Mouse (Mus musculus): ENCODE data around the gene Pdcd1lg2. TPM values are rescaled to one million over a fixed set of nuclear protein-coding genes. Genes with fewer than 3 reads are reported as not detected.

Gene Pdcd1lg2
- total and polyA plus RNA-seq, 3 experiments = 0.14 TPM; not detected in 2

DNA sequence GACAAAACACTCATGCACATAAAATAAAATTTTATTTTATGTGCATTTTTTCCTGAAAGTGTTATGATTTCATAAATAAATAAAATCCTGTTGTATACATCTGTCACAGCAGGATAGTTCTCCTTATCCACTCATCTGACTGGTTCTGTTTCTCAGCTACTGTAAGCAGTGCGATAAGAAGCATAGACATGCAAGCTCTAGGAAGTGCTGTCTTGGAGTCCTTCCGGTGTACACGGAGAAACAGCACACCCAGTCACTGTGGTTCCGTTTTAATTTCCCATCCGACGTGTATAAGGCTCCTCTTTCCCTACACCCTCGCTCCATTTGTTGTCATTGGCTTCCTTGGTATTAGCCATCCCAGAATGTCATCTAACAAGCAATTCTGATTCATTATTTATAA is 87.2 kb downstream of the Pdcd1lg2 start:
- H3K4me3 ChIP-seq = no peak overlapping the region
- intact Hi-C loops (cut with DNase I) = loop anchor here (2.0 to 10.0 kb wide), 2 partner anchors 25 to 723 kb away; no protein-coding TSS in a partner anchor
- H3K27ac ChIP-seq = no peak overlapping the region
- H3K9ac ChIP-seq (ENCODE audit: low read depth, low read length) = no peak overlapping the region
- H3K36me3 ChIP-seq (ENCODE audit: control insufficient read depth, insufficient read depth, low read length) = no peaks in the 10 kb centered on the region
- TF ChIP-seq POLR2A (IDR thresholded peaks at IDR 0.05; ENCODE audit: insufficient read depth, low read depth, low read length) (no peak), EP300 (IDR thresholded peaks at IDR 0.05; ENCODE audit: insufficient read depth, low read depth, low read length) (no peak), CTCF (IDR thresholded peaks at IDR 0.05) (no peak)
- 51% methylated on average over 7 of the region's 7 CpGs for WGBS
- H3K4me1 ChIP-seq (ENCODE audit: control insufficient read depth, insufficient read depth, low read length) = peaks cover 3% of the 10 kb centered on the region; the same call in 1 of the 2 replicates
- DNase-seq = no peak
- no peaks in the 10 kb centered on the region for H3K79me2 ChIP-seq (replicated peaks; ENCODE audit: control insufficient read depth, insufficient read depth, low read length)
- H3K27me3 ChIP-seq (ENCODE audit: control insufficient read depth, insufficient read depth, low read length) = no peaks in the 10 kb centered on the region

DNA sequence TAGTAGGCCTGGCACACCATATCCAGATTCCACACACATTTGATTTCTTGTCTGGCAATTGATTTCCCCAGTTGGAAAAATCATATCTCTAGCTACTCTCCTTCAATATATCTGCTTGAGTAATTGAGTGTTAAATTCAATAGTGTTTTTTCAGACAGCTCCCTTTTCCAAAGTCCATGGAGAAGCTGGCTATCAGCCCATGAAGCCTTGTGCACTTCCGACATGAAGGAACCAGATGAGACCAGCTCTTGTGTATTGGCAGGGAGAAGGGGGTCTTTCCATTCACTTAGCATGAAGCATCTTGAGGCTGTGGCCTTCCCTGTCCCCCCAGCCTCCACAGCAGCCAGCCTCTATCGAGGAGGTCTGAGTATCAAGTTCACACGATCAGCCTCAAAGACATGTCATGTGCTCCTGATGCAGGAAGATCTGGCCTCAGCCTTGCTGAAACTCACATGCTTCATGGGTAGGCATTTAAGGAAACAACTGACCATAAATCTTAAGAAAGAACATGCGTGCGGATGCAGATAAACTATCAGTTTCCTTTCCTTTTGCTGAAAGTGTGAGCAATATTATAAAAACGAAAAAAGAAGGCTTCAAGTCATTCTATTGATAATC is 88.2 kb downstream of the Pdcd1lg2 start:
- Histone ChIP-seq H3K9ac (ENCODE audit: low read depth, low read length) (no peak overlapping the region), H3K79me2 (replicated peaks; ENCODE audit: control insufficient read depth, insufficient read depth, low read length) (no peaks in the 10 kb centered on the region), H3K36me3 (ENCODE audit: control insufficient read depth, insufficient read depth, low read length) (no peaks in the 10 kb centered on the region; the same call in 1 of the 2 replicates), H3K4me1 (ENCODE audit: control insufficient read depth, insufficient read depth, low read length) (peaks cover 3% of the 10 kb centered on the region; the same call in 1 of the 2 replicates), H3K27me3 (ENCODE audit: control insufficient read depth, insufficient read depth, low read length) (no peaks in the 10 kb centered on the region), H3K27ac (no peak overlapping the region; the same call in 1 of the 2 replicates), H3K4me3 (no peak overlapping the region)
- DNase-seq = no peak
- 59% methylated on average over 6 of the region's 6 CpGs for WGBS
- intact Hi-C loops (cut with DNase I) = loop anchor here (2.0 to 10.0 kb wide), 2 partner anchors 26 to 724 kb away; no protein-coding TSS in a partner anchor
- TF ChIP-seq POLR2A (IDR thresholded peaks at IDR 0.05; ENCODE audit: insufficient read depth, low read depth, low read length) (no peak), EP300 (IDR thresholded peaks at IDR 0.05; ENCODE audit: insufficient read depth, low read depth, low read length) (no peak), CTCF (IDR thresholded peaks at IDR 0.05) (no peak)

DNA sequence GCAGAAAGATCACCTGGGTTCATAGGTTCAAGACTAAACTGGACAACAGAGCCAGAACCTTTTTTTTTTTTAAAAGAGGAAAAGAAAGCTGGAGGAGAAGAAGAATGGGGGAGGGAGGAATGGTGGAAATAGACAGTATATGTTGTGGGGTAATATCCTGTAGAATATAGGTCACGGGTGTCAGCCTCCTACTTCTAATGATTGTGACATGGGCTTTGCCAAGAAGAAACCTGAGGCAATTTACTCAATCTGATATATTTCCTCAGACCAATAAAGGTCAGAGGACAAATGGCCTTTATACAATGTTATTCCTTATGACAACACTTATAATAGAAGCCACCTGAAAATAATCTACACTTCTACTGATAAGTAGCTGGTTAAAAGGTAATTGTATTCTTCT is 89.6 kb downstream of the Pdcd1lg2 start:
- H3K4me3 ChIP-seq = no peak overlapping the region
- H3K9ac ChIP-seq (ENCODE audit: low read depth, low read length) = no peak overlapping the region
- H3K79me2 ChIP-seq (replicated peaks; ENCODE audit: control insufficient read depth, insufficient read depth, low read length) = no peaks in the 10 kb centered on the region
- 78% methylated on average over 1 of the region's 1 CpGs for WGBS
- no peak for TF ChIP-seq POLR2A (IDR thresholded peaks at IDR 0.05; ENCODE audit: insufficient read depth, low read depth, low read length)
- no peaks in the 10 kb centered on the region for H3K27me3 ChIP-seq (ENCODE audit: control insufficient read depth, insufficient read depth, low read length)
- DNase-seq = no peak
- peaks cover 4% of the 10 kb centered on the region for H3K4me1 ChIP-seq (ENCODE audit: control insufficient read depth, insufficient read depth, low read length)
- no peaks in the 10 kb centered on the region; the same call in 1 of the 2 replicates for H3K36me3 ChIP-seq (ENCODE audit: control insufficient read depth, insufficient read depth, low read length)
- intact Hi-C loops (cut with DNase I) = loop anchor here (5.0 to 10.0 kb wide), 2 partner anchors 83 to 436 kb away; no protein-coding TSS in a partner anchor
- H3K27ac ChIP-seq = no peak overlapping the region

DNA sequence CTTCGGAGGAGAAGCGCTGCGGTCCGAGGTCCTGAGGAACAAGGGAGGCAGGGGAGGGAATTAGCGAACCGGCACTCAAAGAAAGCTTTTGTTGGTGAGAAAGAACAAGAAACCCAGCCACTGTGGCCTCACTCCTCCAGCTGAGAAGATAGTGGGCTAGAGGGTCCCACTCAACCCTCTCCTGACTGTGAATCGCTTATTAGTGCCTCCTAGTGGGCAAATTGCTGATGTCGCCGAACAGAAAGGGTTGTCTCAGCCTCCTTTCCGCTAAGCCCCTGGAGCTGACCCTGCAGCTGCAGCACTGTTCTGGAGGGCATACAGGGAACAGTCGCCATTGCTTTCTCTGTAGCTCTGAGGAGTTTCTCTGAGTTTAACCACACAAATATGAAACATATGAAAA is 90.4 kb downstream of the Pdcd1lg2 start:
- Histone ChIP-seq H3K4me1 (ENCODE audit: control insufficient read depth, insufficient read depth, low read length) (peaks cover 6% of the 10 kb centered on the region), H3K36me3 (ENCODE audit: control insufficient read depth, insufficient read depth, low read length) (no peaks in the 10 kb centered on the region; the same call in 1 of the 2 replicates), H3K79me2 (replicated peaks; ENCODE audit: control insufficient read depth, insufficient read depth, low read length) (no peaks in the 10 kb centered on the region), H3K27ac (peak overlapping the region; percentile 68), H3K4me3 (peak overlapping the region; percentile 32), H3K9ac (ENCODE audit: low read depth, low read length) (peak overlapping the region; percentile 63), H3K27me3 (ENCODE audit: control insufficient read depth, insufficient read depth, low read length) (no peaks in the 10 kb centered on the region)
- intact Hi-C loops (cut with DNase I) = loop anchor here (1.0 to 10.0 kb wide), 4 partner anchors 57 to 436 kb away; no protein-coding TSS in a partner anchor
- TF ChIP-seq CTCF (IDR thresholded peaks at IDR 0.05) = no peak
- no peak for TF ChIP-seq EP300 (IDR thresholded peaks at IDR 0.05; ENCODE audit: insufficient read depth, low read depth, low read length)
- TF ChIP-seq POLR2A (IDR thresholded peaks at IDR 0.05; ENCODE audit: insufficient read depth, low read depth, low read length) = no peak
- WGBS = 36% methylated on average over 11 of the region's 11 CpGs
- peak; percentile 31 to 61 for DNase-seq

- no peaks in the 10 kb centered on the region; the same call in 1 of the 2 replicates for H3K36me3 ChIP-seq (ENCODE audit: control insufficient read depth, insufficient read depth, low read length)
- peak; percentile 84 to 89 for DNase-seq
- H3K4me1 ChIP-seq (ENCODE audit: control insufficient read depth, insufficient read depth, low read length) = peaks cover 6% of the 10 kb centered on the region
- WGBS = 7% methylated on average over 6 of the region's 6 CpGs
- peak; percentile 84; the same call in 1 of the 2 replicates for TF ChIP-seq EP300 (IDR thresholded peaks at IDR 0.05; ENCODE audit: insufficient read depth, low read depth, low read length)
- TF ChIP-seq POLR2A (IDR thresholded peaks at IDR 0.05; ENCODE audit: insufficient read depth, low read depth, low read length) = no peak
- TF ChIP-seq CTCF (IDR thresholded peaks at IDR 0.05) = peak; percentile 73
- peak overlapping the region; percentile 32 for H3K4me3 ChIP-seq
- intact Hi-C loops (cut with DNase I) = loop anchor here (1.0 to 10.0 kb wide), 4 partner anchors 57 to 437 kb away; no protein-coding TSS in a partner anchor
- no peak overlapping the region; the same call in 1 of the 2 replicates for H3K9ac ChIP-seq (ENCODE audit: low read depth, low read length)
- no peaks in the 10 kb centered on the region for H3K27me3 ChIP-seq (ENCODE audit: control insufficient read depth, insufficient read depth, low read length)
- peak overlapping the region; percentile 68 for H3K27ac ChIP-seq
- H3K79me2 ChIP-seq (replicated peaks; ENCODE audit: control insufficient read depth, insufficient read depth, low read length) = no peaks in the 10 kb centered on the region
Measured at GRCm38 (mm10) chr19:29501507-29501906, 90.8 kb downstream of the Pdcd1lg2 start.

GRCm38 (mm10) chr19:29504131-29504530 is 93.4 kb downstream of the Pdcd1lg2 start:
- no peak for DNase-seq
- H3K9ac ChIP-seq (ENCODE audit: low read depth, low read length) = no peak overlapping the region
- peaks cover 13% of the 10 kb centered on the region for H3K4me1 ChIP-seq (ENCODE audit: control insufficient read depth, insufficient read depth, low read length)
- peak overlapping the region; percentile 77 for H3K27ac ChIP-seq
- H3K79me2 ChIP-seq (replicated peaks; ENCODE audit: control insufficient read depth, insufficient read depth, low read length) = no peaks in the 10 kb centered on the region
- H3K36me3 ChIP-seq (ENCODE audit: control insufficient read depth, insufficient read depth, low read length) = no peaks in the 10 kb centered on the region; the same call in 1 of the 2 replicates
- no peak for TF ChIP-seq POLR2A (IDR thresholded peaks at IDR 0.05; ENCODE audit: insufficient read depth, low read depth, low read length)
- TF ChIP-seq EP300 (IDR thresholded peaks at IDR 0.05; ENCODE audit: insufficient read depth, low read depth, low read length) = no peak
- no peak for TF ChIP-seq CTCF (IDR thresholded peaks at IDR 0.05)
- H3K27me3 ChIP-seq (ENCODE audit: control insufficient read depth, insufficient read depth, low read length) = no peaks in the 10 kb centered on the region
- intact Hi-C loops (cut with DNase I) = loop anchor here (5.0 to 10.0 kb wide), 2 partner anchors 87 to 439 kb away; no protein-coding TSS in a partner anchor
- 74% methylated on average over 2 of the region's 2 CpGs for WGBS
- no peak overlapping the region for H3K4me3 ChIP-seq

Data from heart, adult 2 months (tissue).